Mouse (Mus musculus) layer of hippocampus, adult 9-11 months (tissue): Measurements from ENCODE around the gene Gm20388.

ENCODE experiments used
- DNase-seq: peaks from one replicate; pipeline ENCODE4 v3.0.0; 2022

Gm20388 gene

DNA sequence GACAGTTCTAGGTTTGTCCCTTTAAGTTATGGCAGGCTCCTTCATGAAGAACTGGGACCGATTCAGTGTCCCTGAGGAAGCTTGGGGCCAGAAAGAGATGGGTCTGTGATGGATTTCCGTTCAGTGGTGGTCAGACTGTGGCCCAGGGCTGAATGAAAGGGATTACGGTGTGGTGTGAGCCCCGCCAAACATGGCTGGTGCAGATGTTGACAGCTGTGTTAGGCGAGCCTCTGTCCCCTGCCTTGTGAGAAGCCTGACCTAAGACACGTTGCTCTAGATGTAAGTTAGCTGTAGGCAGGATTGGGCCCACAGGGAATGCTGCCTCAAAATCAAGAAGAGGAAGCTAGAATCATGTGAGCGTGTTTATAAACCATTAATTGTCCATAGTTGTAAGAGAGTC, 826.5 kb downstream of the Gm20388 start:
- no peak for DNase-seq

GRCm38 (mm10) chr8:120738771-120739170, 828.1 kb downstream of the Gm20388 start:
- no peak for DNase-seq

DNA sequence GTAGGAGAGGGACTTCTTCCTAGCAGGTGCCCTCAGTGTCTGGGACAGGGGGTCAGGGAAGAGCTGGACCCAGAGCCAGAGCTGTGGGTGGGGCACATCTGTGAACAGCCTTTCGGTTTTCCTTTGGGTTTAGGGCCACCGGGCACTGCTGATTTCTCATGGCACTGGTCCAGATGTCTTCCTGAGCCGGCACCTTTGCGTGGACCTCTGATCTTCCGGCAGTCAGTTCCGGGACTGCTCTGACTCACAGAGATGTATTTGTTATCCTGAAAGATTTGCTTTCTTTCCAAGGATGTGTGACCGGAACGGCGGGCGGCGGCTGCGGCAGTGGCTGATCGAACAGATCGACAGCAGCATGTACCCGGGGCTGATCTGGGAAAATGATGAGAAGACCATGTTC, 828.9 kb downstream of the Gm20388 start:
- DNase-seq: no peak

- no peak for DNase-seq
Observed at GRCm38 (mm10) chr8:120740579-120740978, 829.9 kb downstream of the Gm20388 start.

GRCm38 (mm10) chr8:120741001-120741400, 830.4 kb downstream of the Gm20388 start:
- DNase-seq: no peak

GRCm38 (mm10) chr8:120741815-120742530, 831.3 kb downstream of the Gm20388 start:
- no peak for DNase-seq

DNA sequence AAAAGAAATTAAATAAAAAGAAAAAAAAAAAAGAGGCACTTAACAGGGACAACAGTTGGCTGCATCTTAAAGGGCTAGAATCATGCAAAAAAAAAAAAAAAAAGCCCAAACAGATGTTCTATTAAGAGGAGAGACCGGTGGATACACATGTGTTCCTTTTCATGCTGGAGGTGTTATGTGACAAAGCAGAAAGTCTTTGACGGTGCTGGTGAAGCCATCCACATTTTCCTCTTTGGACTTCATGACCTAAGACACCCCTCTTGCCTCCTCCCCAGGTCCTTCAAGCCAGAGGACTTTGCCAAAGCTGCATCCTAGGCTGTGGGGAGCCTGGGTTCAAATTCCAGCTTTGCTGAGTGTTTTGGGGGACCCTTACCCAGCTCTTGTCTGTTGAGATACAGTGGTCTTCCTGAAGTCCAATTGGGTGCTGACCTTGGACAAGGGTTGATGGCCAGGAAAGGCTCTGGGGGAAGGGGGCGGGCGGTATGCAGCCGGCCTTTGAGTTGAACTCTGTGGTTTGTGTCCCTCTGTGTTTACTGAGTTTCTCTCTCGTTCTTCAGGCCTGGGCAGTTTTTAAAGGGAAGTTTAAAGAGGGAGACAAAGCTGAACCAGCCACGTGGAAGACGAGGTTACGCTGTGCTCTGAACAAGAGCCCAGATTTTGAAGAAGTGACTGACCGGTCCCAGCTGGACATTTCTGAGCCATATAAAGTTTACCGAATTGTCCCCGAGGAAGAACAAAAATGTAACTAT, 832.7 kb downstream of the Gm20388 start:
- DNase-seq: peak; percentile 60

DNA sequence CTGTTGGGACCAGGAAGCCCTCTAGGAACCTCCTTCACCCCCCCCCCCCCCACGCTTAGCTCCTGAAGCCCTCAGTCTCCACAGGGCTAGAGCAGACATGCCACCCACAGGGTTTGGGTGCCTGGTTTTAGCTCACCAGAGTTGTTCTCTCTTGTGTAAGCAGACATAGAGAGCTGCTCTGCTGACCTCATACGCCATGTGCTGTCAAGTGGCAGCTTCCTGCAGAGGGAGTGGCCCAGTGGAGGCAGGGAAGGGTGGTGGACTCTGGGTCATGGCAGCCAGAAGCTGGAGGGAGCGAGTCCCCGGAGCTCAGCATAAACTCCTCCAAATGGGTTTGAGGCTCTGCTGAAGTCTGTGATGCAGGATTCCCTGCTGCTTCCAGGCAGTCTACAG, 833.3 kb downstream of the Gm20388 start:
- no peak for DNase-seq

DNA sequence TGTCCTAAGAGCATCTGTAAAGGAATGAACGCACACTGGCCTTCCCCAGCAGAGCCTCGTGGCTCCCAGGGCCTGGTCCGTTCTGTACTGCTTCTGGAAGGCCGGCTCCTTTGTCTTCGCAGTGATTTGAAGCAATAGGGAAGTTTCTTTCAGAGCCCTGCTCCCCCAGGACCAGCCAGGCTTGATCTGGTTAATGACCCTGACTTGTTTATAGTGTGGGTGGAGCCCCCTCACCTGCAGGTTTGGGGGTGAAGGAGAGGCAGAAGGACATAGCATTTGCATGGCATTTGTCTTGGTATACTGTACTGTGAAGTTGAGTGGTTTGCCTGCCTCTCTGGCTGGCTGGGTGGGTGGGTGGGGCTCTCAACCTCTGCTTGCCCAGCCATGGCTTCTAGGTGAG, 833.8 kb downstream of the Gm20388 start:
- no peak for DNase-seq

DNA sequence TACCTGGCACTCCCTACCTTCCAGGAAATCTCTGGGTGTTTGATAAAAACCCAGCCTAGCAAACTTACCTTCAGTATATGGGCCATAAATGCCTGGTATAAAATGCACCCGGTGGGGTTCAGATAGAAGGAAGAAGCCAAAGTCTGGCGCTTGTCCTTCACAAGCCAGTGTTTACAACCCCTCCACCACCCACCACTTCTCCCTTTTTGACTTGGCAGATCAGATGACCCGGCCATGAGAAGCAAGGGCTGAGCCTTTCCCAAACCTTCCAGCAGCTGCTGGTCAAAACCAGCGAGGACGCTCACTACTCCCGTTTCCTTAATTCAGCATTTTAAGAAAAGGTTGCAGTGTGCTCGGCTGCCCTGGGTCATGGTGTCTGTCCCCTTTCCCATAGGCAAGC, 834.6 kb downstream of the Gm20388 start:
- peak; percentile 47 for DNase-seq

DNA sequence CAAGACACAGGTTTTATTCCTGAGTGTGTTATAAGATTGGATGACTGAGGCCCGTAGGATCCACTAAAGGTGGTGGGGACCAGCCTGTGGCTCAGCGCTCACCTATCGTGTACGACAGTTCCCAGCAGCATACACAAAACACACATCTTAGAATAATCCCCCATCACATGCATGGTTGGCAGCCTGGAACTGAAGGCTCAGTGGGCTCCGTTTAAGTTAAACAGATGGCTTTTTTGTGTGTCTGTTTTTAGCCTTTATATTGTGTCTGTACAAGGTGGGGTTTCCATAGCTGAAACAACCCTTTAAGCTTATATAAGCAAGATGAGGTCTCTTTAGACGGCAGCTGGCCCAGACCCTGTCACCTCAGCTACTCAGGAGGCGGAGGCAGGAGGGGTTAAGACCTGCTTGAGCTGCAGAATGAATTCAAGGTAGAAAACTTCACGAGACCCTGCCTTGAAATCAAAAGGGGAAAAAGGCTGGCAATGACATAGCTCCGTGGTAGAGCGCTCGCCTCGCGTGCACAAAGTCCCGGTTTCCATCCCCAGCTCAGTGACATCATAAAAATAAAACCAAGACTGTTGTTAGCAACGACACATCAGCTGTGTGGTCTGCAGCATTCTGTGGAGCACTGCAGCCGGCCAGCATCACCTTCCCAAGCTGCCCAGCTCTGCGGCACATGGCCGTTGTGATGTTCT, 835.5 kb downstream of the Gm20388 start:
- no peak for DNase-seq

DNA sequence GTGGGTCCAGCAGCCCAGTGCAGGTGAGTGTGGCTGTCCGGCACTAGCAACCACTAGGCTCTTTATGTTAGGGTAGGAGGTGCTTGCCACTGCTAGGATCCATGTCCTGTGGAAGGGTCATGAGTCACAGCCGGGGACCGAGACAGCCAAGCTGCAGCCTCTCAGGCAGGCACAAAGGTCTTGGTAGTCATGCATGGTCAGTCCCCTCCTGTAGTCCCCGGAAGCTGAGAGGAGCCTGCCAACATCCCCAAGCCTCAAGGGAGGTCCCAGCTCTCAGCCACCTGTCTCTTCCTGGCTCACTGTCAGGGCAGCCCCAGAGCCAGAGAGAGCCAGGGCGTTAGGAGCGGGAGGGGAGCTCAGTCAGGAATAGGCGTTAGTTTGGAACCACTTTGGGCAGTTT, 836.6 kb downstream of the Gm20388 start:
- DNase-seq: no peak

- DNase-seq: no peak
Observed at GRCm38 (mm10) chr8:120750616-120751015, 840.0 kb downstream of the Gm20388 start.

DNA sequence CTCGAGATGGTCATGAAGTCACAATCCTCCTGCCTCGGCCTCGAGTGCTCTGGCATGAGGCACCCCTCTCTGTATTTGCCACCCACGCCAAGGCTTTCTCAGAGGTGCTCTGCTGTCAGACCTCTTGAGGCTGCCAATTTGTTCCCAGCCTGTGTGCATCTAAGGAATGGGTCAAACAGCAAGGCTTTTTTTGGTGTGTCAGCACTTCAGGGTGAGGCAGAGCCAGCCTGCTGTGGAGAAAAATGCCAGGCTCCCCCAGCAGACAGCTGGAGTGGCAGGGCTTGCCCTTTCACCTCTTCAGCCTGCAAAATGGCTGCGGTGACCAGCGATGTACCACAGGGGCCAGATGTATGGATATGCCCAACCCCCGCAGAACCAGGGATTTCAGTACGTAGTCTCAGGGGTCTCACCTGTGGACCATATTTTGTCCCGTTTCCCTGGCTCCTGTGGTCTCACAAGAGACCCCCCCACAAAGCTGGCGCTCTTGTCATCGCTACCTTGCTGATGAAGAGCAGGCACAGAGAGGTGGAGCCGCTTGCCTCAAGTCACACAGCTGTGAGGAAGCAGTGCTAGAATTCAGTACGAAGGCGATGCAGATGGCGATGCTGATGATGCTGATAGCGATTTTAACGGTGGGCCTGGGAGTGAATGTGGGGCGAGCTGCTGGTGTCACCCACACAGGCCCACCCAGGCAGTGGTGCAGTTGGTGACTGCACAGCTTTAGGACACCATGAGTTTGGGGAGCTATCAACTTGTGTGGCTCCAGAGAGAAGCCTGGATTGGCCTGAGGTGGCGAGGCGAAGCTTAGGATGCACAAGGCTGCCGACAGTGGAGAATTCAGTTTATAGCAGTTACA, 840.8 kb downstream of the Gm20388 start:
- no peak for DNase-seq

- DNase-seq: no peak
Observed at GRCm38 (mm10) chr8:120752082-120752452, 841.4 kb downstream of the Gm20388 start.

DNA sequence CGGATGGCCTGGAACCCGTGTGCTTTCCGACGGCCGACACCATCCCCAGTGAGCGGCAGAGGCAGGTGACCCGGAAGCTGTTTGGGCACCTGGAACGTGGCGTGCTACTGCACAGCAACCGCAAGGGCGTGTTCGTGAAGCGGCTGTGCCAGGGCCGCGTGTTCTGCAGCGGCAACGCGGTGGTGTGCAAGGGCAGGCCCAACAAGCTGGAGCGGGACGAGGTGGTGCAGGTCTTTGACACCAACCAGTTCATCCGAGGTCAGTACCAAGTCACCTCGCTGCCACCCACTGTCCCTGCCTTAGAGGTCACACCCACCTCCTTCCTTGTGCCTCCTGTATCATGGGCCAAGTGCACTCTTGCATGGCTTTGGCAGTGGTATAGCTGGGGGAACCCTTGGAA, 842.8 kb downstream of the Gm20388 start:
- DNase-seq: no peak

DNA sequence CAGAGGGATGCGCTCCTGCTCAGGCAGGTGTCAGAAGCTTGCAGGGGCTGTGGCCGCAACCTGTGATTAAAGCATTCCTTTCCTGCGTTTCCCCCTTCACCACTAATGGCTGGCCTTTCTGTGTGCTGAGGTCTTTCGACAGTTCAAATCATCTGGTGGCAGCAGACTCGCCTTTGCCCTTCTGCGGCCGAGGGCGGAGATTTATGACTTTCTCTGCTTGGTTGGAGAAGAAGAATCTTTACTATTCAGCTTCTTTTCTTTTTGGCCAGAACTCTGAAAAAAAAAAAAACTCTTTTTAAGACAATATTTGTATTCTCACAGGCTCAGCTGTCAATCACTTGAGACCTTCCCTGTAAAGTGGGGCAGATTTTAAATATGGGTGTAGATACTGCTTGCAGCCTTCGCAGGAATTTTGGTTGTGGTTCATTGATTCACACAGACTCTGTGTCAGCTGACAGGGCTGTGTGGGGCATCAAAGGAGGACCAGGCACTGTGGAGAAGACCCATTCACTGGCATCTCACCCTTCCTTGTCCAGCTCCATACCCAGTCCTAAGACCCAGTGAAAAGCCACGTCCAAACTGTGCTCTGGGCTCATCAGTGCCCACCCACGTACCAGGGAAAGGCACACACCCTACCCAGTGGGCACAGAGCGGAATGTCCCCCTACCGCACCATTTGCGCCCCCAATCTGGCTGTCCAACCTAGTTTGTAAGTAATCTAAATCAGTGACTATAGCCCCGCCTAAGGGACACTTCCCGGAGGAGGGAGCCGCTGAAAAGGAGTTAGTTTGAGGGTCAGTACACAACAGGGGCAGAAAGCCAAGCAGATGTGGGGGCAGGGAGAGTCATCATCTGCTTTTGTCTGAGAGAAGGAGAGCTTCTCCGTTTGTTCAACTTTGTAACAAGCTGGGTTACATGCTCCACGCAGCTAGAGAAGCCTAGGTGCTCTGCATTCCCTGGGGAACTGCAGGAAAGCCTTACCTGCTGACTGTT, 845.0 kb downstream of the Gm20388 start:
- DNase-seq: no peak

DNA sequence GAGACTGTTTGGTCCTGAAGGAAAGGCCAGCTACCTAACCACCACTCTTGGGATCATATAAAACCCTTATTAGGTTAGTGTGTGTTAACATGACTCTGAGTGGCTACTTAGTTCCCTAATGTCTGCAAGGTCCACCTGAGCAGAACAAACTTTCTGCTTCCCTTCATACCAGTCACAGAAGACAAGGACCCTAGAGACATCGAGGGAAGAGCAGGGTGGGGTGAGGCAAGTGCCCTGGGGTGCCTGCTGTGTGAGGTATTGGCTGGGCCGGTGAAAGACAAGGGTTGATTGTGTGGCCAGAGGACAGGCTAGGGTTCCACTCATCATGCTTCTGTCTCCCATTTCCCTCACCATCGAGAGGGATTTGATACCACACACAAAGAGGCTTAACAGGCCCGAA, 847.4 kb downstream of the Gm20388 start:
- DNase-seq: no peak

DNA sequence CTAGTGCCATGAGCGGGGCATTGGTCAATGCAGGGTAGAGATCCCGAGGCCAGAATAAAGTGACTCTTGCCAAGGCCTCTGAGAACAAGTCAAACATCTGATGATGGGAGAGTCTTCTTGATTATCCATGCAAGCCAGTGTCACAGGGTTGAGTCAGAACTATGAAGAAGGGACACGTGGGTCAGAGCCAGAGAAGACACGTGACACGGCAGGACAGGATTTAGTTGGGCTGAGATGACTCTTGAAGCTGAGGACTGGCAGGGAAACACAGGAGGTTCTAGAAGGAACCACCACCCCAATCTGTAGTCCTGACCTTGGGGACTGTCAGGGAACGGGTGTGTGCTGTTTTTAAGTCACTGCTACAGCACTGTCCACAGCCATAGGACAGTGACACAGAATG, 849.2 kb downstream of the Gm20388 start:
- DNase-seq: no peak

DNA sequence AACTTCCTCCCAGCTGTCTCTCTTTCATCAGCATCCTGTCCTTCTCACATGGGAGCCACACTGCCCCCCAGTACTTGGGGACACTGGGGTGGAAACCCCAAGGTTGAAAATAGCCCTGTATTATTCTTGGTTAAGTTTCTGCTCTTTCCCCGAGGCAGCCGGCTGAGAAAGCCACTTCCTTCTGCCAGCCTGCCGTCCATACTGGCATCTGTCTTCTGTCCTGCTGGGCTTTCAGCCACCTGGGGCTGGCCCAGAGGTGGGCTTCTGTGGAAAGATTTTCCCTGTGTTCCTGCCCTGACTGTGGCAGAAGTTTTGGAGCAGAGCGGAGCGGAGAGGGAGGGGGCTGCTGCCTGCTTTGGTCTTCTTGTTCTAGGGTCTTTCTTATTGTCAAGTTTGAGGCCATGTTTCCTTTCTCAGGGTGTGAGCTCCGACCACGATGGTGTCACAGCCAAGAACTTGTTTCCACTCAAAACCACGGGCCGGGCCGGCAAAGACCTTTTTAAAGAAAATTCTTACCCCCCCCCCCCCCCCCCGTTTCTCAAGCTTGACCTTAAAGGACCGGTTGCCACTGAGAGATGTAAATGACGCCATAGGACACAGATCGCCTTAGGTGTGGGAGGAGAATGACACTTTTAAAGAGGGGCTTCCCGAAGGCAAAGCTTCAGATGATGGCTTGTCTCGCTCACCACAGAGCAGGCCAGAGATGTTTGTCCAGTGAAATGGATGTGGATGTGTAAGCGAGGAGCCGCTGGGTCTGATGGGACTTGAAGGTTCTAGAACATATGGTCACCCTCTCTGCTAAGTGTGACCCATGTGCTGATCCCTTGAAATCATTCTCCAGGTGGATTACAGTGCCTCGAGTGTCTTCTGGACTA, 849.9 kb downstream of the Gm20388 start:
- no peak for DNase-seq

- DNase-seq: peak; percentile 44
Observed at GRCm38 (mm10) chr8:120763267-120763666, 852.6 kb downstream of the Gm20388 start.
